Mouse (Mus musculus) adrenal gland, postnatal 14 days (tissue): Measurements from ENCODE around the gene Ntf5. TPM values are rescaled to one million over a fixed set of nuclear protein-coding genes. Genes with fewer than 3 reads are reported as not detected.

Source experiments
- DNase-seq: peaks from one replicate; pipeline ENCODE4 v3.0.0; 2021; ENCODE audit warnings: mixed read lengths
- total RNA-seq: library from RNA; stranded (reverse); gene quantifications from 2 replicates; pipeline ENCODE4 v1.2.3, GENCODE M21; 2021

Gene Ntf5
- total RNA-seq, 1 experiment from 2014 or later: not detected

DNA sequence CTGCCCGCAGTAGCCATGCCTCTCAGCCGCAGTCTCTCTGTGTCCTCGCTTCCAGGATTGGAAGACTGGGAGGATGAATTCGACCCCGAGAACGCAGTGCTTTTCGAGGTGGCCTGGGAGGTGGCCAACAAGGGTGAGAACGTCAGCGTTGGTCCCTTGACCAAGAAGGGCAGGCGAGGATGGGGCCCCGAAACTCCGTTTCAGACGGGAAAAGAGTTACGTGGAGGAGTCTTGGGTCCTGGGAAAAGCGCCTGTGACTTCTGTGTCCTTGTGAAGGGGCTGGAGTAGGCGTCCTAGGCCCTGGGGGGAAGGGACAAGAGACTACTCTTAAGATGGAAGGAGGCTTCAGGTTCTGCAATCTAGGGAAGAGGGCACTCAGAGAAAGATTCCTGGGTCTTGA, 21.5 kb downstream of the Ntf5 start:
- peak; percentile 57 for DNase-seq

DNA sequence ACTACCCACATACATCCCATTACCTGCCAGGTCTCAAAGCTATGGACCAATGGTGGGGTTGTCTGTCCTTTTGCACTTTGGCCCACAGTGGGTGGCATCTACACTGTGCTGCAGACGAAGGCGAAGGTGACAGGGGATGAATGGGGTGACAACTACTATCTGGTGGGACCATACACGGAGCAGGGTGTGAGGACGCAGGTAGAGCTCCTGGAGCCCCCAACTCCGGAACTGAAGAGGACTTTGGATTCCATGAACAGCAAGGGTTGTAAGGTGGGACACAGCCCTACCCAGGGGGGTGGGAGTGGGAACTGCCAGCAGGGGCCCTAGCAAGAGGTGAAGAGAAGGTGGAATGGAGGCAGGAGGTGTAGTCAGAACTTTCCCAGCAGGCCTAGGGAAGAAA, 22.9 kb downstream of the Ntf5 start:
- DNase-seq: no peak

DNA sequence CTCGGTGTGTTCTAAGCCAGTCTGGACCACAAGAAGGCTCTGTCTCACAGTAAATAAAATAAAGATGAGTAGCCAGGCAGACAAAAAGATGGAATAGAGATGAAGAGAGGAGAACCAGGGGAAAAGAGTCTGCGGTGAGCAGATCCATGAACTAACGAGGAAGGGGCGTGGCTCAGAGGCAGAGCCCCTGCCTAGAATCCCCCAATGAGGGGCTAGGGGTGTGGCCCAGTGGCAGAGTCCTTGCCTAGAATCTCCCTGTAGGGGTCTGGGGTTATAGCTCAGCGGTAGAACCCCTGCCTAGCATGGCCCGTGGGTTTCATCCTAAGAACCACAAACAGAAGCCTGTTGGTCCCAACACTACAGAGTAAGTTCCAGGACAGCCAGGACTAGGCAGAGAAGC, 23.6 kb downstream of the Ntf5 start:
- DNase-seq: no peak

DNA sequence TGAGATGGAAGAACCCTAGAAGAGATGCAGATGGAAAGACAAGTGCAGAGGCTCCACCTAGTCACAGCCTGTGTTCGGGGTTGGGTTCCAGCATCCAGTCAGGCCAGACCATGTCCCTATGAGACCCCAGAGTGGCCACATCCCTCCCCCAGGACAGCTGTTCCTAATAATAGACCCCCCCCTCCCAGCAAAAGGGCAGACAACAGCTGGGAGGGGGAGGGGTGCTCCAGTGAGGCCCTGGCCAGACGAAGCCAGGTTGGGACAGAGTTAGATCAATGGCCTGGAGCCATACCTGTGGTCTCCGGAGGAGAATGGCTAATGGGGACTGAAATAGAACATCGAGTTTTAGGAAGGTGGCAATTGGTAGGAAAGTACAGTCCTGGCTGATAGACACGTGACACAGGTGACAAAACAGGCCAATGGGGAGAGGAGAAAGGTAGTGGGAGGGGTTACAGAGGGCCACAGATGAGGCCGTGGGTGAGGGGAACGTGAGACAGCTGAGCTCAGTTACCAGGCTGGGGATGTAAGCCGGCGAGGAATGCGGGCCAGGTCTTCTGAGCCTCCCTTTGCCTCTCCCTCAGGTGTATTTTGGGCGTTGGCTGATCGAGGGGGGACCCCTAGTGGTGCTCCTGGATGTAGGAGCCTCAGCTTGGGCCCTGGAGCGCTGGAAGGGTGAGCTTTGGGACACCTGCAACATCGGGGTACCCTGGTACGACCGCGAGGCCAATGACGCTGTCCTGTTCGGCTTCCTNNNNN, 24.2 kb downstream of the Ntf5 start, which contains the start of gene Ruvbl2:
Gene Ruvbl2 (minus strand): TSS at position 576 of the 756 bp plus-strand sequence.
- no peak for DNase-seq

DNA sequence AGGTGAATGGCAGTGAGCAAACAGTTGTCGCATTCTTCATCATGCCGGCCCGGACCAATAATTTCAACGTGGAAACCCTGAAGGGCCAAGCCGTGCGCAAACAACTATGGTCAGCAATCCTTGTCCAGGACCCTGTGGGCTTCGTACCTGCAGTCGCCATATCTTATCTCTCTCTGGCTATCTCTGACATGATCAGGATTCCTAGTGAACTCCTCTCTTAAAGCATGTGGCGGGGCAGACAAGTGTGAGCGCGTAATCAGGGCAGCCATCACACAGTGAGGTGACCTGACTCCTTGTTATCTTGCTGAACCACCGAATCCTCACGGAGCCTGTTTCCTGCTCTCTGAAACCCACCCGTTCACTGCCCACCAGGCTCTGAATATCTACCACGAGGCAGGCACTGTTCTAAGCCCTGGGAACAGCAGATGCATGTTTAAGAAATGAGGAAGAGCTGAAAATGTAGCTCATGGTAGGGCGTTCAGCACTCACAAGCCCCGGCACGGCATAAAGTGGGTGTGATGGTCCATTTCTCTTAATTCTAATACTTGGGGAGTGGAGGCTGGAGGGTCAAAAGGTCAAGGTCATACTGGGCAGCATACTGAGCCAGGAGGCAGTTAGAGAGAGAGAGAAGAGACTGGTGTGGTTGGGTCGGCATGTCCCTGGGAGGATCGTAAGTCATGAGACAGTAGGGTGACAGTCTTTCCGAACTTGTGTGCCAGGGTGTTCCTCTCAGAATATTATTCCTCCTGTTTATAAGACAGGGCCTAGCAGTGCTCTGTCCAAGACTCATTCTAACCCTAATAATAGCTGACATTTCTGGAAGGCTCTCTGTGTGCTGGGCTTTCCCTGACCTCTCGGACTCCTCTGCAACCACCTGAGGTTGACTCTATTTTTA, 30.3 kb downstream of the Ntf5 start:
- DNase-seq: no peak

DNA sequence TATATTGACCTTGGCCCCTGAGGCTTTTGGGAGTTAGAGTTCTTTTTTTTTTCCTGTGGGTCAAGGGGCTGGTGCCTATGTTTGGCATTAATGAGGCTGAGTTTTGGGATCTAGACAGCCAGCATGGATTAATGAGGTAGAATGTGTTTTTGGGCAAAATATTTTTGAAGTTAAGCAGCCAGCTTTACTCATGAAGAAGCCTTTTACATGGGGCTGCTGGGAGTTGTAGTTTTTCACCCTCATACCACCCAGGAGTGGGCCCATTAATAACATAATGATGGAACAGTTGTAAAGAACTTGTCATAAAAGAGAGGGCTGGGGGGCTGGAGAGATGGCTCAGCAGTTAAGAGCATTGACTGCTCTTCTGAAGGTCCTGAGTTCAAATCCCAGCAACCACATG, 33.1 kb downstream of the Ntf5 start:
- DNase-seq: no peak

DNA sequence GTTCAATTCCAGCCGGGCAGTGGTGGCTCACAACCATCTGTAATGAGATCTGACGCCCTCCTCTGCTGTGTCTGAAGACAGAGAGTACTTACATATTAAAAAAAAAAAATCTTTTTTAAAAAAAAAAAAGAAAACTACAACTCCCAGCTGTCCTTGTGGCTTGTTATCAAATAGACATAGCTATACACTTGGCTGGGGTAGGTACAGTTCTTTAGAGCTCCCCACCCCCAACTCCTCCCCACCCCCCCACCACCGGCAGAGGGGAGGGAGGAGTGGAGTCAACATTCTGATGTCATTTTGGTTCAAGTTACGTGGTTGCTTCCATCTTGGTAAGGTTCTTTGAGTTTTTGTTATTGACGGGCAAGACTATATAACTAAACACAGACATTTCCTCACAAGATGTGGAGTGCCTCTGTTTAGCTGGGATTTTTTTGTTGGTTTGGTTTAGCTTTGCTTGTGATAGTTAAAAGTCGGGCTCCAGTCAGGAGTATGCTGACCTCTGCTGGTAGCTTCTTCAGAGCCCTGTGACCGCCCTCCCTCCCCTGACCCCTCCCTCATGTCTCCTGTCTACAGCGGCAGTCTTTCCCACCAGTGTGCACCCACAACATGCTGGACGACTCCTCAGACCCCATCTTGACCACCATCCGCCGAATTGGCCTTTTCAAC, 34.0 kb downstream of the Ntf5 start:
- peak; percentile 66 for DNase-seq

DNA sequence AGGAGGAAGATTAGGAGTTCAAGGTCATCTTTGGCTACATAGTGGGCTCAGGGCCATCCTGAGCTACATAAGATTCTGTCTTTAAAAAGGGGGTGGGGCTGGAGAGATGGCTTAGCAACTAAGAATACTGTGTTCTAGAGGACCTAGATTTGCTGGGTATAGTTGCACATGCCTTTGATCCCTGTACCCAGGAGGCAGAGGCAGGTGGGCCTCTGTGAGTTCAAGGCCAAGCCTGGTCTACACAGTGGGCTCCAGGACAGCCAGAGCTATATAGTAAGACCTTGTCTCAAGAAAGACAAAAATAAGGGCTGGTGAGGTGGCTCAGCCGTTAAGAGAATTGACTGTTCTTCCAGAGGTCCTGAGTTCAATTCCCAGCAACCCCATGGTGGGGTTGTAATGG, 36.5 kb downstream of the Ntf5 start:
- no peak for DNase-seq

DNA sequence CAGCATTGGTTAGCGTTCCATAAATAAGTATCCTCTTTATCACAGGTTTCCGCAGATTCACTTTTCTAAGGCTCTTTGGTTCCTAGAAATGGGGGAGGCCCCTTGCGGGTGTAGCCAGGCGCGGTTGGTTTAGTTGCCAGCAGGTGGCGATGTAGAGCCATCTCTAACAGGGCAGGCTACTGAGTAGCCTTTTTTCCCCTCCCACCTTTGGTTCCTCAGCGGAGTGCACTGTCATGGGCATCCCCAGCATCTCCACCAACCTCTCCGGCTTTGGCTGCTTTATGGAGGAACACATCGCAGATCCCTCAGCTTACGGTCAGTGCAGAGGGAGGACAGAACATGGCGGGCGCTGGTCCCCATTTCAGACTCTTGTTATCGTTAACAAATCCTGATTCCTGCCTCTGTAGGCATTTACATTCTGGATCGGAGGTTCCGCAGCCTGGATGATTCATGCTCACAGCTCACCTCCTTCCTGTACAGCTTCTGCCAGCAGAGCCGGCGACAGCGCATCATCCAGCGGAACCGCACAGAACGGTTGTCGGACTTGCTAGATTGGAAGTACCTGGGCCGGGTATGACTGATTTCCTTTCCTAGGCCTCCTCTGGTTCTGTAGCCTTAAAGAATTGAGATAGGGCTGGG, 38.0 kb downstream of the Ntf5 start:
- peak; percentile 91 for DNase-seq

DNA sequence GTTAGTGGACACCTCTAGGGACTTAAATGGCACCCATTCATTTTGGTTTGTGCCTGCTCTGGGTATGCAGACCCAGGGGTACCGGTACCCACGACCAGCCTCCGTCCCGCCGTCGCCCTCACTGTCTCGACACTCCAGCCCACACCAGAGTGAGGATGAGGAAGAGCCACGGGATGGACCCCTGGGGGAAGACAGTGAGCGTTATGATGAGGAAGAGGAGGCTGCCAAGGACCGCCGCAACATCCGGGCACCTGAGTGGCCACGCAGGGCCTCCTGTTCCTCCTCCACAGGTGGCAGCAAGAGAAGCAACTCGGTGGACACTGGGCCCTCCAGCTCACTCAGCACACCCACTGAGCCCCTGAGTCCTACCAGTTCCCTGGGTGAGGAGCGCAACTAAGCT, 41.5 kb downstream of the Ntf5 start:
- DNase-seq: no peak

DNA sequence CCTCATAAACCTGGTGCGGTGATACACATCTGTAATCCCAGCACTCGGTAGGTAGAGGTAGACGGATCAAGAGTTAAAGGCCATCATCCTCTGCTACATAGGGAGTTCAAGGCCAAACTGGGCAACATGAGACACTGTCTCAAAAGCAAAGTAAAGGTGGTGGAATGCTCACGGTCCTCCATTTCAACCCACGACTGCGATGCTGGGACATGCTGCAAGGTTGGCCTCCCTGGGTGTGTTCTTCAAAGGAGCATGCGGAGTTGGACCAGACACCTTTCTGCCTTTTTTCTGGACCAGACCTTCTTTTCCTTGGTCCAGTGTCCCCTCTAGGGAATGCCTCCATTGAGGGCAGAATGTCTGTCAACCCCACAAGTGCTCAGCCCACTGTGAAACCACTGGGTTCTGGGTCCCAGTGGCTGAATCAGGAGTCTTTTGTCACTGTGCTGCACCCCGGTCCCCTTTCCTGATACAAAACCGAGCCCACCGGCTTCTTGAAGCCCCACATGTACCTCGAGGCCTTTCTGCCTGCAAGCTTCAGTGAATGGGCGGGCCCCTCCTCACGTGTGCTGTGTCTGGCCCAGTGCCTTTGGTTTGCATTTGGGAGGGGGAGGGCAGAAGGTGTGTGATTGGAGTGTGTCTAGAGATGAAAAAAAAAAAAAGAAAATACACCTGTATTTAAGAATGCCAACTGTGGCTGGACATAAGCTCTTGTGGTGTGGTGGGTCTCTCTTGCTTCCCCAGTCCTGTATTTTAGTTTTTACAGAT, 42.6 kb downstream of the Ntf5 start:
- no peak for DNase-seq

DNA sequence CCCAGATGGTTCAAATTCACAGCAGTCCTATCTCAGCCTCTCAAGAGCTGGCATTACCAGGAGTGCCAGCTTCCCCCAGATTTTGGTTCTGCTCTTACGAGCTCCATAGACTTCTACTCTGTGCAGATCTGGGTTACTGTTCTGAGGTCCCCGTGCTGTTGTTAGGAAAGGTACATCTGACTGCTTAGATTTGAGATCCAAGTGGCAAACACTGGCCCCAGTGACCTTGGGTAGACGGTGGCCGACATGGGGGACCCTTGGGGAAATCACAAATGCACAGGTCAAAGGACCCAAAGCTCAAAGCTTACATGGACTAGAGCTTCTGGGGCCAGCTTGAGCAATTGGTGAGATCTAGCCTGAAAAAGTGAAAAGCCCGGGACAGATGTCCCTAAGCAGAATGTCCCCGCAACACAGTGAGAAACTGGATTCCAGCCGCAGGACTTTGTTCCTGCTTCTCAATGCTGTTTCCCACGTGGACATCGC, 43.3 kb downstream of the Ntf5 start:
- DNase-seq: no peak

DNA sequence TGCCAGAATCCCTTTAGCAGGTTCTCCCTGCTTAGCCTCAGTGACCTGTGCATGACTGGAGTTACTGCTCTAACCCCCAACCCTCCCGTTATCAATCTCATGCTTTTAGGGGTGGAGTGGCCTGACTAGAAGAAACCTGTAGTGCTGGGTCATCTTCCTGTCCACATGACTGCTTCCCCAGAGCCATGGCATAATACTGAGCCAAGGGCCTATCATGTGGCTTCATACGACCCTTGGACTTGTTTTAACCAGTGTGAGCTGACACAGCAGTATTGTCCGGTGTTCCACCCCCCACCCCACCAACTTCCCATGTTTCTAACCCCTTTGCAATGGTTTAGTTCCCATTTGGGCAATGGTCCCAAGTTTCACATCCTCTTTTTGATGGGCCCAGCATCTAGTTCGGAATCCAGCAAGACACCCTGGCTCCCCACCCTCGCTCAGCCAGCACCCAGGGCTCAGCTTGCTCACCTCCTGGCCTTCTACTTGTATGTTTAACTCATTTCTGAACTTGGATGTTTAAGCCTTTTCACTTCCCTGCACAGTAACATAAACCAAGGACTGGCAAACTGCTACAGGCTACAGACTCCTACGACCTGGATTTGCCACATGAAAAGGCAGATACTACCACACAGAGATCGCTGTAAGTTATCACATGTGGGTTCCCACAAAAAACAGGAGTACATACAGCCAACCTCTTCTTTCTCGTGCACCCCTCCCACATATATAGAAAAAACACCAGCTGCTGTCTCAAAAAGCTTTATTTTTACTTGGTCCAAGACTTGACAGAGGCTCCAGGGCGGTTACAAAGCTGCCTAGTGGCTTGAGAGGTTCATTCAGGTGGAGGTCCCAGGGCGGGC, 43.9 kb downstream of the Ntf5 start:
- DNase-seq: peak; percentile 42

DNA sequence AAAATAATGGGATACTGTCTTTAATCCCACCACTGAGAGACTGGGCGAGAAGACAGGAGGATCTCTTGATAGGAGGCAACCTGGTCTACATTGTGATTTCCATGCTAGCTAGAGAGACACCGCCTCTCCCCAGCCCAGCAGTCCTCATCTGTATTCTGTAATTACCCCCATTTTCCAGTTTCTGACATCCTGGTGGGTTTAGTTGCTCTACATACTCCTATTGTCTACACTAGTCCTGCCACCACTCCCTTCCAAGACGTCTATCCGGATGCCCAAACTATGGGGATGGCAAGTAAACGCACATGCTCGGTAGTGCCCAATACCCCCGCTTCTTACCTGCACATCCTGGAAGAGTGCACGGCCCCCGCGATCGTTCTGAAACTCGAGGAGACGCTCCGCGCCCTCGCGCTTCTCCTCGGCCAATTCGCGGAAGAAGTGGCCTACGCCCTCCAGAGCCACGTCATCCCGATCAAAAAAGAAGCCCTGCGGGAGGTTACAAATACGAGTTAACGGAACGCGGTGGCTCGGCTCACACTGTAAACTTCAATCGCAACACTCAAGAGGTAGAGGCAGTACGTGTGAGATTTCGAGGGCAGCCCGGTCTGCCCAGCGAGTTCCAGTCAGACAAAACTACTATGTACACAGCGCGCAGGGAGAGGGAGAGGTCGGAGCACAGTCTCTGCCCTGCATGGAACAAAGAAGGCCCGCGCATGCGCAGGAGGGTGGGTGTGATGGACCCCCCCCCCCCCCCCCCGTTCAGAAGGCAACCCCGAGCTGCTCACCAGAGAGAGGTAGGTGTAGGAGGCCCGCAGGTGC, 45.5 kb downstream of the Ntf5 start:
- peak; percentile 94 for DNase-seq

DNA sequence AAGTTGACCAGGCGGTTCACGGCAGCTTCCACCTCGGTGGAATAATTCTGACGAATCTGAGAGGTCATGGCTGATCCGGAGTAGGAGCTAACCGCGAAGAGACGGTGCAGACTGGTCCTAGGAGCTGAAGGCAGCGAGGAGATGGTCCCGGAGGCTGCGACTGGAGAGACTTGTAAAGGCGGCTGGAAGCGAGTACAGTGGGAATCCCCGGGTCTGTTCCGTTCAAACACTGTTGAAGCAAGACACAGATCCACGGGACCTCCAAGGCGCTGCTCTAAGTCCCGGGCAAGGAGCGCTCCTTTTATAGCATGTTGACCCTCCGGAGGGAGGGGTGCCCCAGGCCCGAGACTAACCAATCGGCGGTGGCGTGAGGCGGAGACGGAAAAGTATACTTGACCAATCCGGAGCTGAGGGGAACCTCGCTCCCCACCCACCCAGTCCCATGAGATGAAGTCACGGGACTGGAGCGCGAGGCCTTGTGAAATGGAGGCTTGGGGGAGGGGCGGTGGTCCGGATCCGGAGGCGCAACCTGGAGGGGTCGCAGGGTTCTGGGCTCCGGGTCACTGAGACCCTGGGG, 46.2 kb downstream of the Ntf5 start, which contains the start of gene Ftl1:
Gene Ftl1 (minus strand): TSS at position 321 of the 577 bp plus-strand sequence.
- DNase-seq: peak; percentile 98

DNA sequence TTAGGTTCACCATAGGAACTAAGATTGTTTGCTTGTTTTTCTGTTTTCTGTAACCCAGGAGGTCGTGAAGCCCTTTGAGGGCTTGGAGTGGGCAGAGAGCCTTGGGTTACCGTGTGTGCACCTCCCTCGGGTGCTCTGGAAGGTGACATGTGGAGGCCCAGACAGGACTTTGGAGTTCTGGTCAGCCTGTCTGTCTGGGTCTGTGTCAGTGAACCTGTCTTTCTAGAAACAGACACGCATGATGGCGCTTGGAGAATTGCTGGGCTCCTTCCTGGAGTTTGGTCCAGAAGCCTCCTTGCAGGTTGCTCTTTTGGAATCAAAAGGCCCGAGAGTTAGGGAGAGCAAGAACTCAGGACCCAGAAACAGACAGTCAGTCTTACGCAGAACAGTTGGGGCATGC, 46.9 kb downstream of the Ntf5 start:
- DNase-seq: no peak

DNA sequence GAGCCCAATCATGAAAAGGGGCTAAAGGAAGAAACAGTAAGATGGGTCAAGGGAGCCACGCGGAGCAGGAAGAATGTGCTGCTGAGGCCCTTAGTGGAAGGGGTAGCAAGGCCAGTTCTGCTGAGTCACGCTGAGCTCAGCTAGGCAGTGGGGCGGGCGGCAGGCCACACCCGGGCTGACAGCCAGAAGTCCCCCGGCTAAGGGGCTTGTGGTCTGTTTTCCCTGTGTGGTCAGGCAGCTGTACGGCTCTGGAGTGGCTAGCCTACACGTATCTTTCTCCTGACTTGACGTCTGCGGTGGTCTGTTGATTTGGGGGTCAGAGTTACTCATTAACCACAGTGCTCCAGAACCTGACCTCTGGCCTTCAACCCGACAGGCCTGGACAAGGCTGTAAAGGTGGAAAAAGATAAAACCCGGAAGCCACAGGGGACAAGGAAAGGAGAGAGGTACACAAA, 47.4 kb downstream of the Ntf5 start:
- DNase-seq: peak; percentile 82

DNA sequence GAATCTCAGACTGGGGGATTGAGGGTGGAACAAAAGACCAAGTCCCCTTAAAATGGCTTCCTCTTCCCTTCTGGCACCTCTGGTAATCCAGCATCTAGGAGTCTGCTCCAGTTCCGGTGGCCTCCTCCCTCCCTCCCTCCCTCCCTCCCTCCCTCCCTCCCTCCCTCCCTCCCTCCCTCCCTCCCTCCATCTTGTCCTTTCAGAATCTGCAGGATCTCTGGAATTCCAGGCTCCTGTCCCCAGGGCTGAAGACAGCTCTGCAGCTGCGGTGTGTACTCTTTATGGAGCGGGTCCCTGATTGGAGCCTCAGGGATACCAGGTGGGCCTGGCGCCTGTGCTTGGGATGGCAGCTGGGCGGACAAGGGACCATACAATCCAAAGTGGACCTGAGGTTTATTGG, 47.8 kb downstream of the Ntf5 start:
- DNase-seq: no peak

DNA sequence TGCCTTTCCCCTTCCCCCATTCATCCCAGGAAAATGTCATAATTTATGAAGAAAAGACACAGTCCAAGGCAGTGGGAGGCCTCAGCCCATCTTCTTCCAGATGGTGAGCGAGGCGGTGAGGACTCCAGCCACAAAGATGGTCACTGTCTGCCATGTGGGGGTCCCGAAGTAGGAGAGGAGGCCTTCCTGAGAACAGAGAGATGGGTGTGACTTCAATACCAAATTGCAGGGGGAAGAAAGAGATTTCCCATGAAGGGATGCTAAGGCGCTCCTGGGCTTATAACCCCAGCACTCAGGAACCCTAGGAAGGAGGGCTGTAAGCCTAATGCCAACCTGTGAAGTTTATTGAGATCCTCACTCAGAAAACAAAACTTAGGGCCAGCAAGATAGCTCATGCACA, 48.3 kb downstream of the Ntf5 start:
- no peak for DNase-seq
